Mouse (Mus musculus) ZHBTc4 (cell line): ENCODE data around the gene Slc39a13.
A peak's percentile ranks its signal among the peaks of the same experiment; 100 is the strongest.

Source experiments
- DNase-seq: peaks from one replicate; pipeline ENCODE4 v3.0.0-alpha.2; 2011; ENCODE audit warnings: low read depth, low spot score

The Slc39a13 gene

GRCm38 (mm10) chr2:91090208-91090607 lies 20.0 kb upstream of the Slc39a13 start:
- DNase-seq, result no peak

GRCm38 (mm10) chr2:91088987-91089386 lies 18.8 kb upstream of the Slc39a13 start:
- no peak for DNase-seq

- DNase-seq, result no peak
Observed at GRCm38 (mm10) chr2:91087453-91087852, 17.2 kb upstream of the Slc39a13 start.

DNA sequence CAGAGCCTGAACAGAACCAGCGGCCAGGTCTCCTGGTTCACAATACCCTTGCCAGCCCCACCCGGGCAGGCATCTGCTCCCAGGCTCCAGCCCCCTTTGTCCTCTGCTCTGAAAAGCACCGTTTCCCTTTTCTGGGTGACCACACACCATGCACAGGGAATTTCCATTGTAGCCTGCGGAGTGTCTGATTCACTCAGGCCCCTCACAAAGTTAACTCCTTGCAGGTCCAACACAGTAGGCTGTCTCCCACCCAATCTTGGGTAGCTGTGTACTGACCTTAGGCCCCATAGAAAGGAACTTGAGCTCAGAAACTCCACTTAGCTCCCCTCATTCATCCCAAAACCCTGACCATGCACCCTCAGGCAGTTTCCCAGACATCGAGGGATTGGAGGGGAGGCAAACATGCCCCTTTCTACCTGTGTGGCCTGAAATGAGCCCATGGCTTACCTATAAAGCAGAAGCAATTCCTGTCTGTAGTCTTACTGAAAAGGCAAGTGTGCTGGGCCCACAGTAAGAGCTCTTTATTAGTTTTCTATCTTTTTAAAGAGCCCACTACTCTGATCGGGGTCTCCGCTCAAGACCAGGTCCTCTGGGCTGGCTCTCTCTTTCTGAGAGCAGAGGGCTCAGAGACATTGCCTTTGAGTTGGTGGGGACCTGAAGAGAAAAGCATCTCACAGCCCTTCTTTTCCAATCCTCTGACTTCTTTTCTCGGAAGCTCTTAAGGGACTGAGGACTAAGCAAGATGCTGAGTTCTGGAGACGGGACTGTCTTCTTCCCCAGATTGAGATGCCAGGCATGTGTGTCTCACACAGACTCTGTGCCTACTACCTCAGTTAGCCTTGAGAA lies 16.4 kb upstream of the Slc39a13 start:
- no peak for DNase-seq

DNA sequence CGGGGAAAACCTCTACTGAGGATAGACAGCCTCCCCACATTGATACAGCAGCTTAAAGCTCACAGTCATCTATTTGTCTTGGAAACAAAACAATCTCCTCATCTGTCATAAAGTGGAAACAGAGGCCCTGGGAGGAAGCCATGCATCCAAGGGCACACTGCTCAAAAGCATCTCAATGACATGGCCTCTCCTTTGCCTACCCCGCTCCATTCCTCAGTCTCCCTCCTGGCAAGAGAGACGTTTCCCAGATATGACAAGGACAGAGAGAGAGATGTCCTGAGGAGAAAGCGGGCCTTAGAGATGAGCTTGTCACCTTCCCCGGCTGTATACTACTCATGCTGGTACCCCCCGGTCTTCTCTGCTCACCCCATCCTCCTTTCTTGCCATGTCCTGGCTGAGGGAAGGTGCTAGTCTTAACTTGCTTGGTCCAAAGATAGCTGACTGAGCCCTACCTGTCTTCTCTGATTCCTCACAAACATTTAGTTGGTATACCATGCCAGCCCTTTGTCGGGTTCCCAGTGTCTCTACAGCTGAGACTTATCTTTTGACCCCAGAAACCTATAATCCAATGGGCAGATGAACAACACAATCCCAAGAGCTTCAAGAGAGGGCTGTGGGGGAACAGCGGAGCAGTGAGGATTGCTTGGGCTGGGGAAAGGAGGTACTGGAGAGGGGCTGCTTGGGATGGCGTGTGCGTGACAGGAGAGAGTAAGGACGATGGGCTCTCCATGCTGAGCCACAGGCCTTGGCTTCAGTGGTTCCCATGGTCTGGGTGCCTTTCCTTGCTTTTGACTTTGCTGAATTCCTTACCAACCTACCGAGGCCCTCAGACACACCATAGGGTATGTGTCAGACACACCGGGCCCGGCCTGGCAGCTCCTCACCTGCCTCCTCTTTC lies 15.5 kb upstream of the Slc39a13 start:
- DNase-seq, result no peak

GRCm38 (mm10) chr2:91084179-91084820 lies 14.1 kb upstream of the Slc39a13 start:
- no peak for DNase-seq

GRCm38 (mm10) chr2:91083366-91083940 lies 13.2 kb upstream of the Slc39a13 start:
- DNase-seq, result no peak

GRCm38 (mm10) chr2:91082844-91083243 lies 12.6 kb upstream of the Slc39a13 start:
- no peak for DNase-seq

- no peak for DNase-seq
Observed at GRCm38 (mm10) chr2:91081775-91082695, 11.8 kb upstream of the Slc39a13 start, which contains the start of gene Spi1. Gene Spi1, plus strand, starts transcription at chr2:91082390.

DNA sequence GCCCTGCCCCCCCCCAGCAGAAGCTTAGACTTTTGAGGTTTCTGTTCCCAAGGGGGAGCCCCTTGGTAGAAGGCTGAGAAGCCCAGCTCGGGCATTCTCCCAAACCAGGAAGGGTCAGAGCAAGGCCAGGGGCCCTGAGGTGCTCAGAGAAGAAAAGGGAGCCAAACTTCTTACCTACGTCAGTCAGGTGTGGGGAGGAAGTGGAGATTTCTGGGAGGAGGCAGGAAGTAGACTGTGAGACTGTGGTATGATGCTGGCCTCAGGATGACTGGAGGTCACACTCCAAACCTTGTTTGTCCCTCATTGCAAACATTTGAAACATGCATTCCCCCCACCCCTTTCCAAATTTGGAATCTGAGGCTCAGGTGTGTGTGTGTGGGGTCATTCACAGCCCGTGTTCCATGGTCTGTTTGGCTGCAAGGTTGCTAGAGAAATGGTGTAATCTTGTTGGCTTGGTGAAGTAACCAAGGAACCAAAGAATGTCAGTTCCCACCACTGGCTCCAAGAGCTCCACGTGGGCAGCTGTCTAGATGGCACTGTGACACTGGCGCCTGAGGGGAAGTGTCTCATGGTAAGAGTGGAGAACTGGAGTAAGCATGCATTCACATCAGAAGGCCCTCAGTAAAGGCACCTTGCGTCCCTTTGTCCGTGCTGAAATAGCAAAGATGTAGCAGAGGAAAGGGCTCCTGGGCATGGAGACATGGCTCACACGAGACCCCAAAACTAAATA lies 10.7 kb upstream of the Slc39a13 start:
- no peak for DNase-seq

- DNase-seq, result no peak
Observed at GRCm38 (mm10) chr2:91079026-91079384, 8.8 kb upstream of the Slc39a13 start.

DNA sequence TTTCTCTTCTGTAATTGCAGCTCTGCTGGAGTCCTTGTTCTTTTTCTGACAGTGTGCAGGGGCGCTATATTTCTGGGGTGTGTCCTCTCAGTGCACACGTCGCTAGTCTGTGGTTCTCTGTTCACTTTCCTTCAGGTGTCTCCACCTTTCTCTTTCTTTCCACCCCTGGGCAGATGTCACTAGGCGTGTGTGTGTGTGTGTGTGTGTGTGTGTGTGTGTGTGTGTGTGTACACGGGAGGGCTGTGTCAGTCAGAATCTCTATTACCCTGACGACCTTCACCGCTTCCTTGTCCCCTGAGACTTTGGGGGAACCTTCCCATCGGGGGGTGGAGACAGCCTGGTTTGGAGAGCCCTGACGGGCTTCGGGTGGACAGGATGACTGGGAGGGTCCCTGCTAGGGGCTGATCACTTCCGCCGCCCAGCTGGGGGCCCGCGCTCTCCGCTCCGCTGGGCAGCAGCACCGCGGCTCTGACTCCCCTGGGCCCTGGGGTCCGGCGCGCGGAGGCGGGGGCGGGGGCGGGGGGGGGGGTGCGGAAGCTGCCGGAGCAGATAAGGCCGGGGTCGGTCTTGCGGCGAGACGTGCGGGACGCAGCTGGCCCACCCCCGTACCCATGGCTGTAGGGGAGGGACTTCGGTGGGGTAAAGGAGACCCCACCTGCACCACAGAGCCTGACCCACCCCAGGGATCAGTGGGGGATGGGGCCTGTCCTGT lies 8.3 kb upstream of the Slc39a13 start:
- DNase-seq, result no peak

GRCm38 (mm10) chr2:91077957-91078313 lies 7.7 kb upstream of the Slc39a13 start:
- no peak for DNase-seq

DNA sequence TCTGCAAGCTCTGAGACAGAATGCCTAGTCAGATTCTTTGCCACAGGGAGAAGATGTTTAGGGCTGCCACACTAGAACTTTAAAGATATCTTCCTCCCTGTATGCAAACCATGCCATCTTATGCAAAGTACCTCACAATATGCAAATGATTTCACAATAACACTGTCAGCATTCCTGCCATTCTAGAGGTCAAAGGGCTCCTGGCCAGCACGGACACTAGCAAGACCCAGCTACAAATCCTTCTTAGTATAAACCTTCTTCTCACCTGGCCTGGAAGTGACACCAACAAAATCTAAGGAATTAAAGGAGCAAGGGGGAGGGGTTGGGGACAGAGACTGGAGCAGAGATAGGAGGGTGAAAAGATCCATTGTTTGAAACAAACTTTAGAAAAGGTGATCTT lies 1.9 kb upstream of the Slc39a13 start:
- DNase-seq, result no peak

DNA sequence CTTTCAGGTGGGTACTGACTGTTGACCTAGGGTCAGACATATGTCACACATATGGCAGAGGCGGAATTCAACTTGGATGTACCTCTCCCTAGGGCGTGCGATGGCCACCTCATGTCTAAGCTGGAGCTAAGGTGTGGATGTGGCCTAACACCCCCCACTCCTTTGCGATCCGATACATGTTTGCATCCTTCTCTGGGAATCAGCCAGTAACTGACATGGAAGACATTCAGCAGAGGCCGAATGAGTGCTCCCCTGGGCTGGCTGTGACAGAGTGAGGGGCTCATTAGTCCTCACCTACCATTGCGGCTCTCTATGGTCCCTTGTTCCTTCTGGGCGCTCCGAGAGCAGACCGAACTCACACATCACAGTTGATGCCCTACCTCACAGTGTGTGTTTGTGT lies 842 bp upstream of the Slc39a13 start:
- no peak for DNase-seq

DNA sequence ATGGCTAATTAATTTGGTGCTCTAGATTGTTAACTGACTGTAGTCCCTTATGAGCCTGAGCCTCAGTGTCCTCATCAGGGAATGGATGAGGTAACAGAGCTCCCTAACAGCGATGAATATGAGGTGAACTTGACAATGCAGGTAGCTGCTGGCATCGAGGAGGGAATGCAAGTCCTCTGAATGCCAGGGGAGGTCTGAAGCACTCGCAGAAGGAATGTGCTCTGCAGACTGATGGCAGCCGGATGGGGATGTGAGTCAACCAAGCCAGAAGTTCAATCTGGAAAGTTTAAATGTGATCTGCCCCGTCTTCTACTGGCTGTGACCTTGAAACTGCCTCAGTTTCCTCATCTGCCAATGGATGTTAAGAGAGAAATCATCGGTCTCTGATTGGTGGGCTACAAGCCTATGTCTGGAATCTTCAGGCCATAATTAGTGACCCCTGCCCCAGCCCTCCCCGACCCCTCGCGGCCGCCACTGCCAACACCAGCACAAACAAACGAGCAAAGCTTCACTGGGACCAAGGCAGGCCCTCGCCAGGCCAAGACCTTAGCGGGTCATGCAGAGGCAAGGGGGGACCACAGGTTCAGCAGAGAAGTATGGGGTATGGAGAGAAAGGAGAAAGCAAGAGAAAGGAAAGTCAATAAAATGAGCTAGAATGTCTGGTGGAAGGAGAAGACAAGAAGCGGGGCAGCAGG lies 764 bp downstream of the Slc39a13 start:
- peak; percentile 28 for DNase-seq

DNA sequence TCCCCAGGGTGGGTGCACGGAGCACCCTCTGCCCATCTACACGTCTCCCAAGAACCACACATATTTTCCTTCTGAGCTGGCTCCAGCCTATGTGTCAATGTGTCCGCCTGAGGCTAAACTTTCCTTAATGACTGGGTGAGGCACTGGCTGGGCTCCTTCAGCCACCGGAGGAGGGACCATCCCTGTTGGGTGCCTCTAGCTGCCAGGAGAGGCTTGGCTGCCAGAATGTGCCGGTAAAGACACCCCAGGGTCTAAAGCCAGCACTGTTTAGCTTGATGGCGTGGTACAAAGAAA lies 1.4 kb downstream of the Slc39a13 start:
- DNase-seq, result peak; percentile 40

GRCm38 (mm10) chr2:91068162-91068871 lies 1.9 kb downstream of the Slc39a13 start:
- DNase-seq, result no peak
